Mouse (Mus musculus) embryo, embryonic 10 days (tissue): ENCODE results near the gene Riok2.
"Not testable (repeated sequence)": the region's sequence is repeated elsewhere in the genome, so short reads cannot be mapped to it uniquely, and the experiment has no call there.

Experiments used
- DNase-seq: peaks from one replicate; pipeline ENCODE4 v3.0.0-alpha.2; 2015; ENCODE audit warnings: low spot score

Riok2 gene

DNA sequence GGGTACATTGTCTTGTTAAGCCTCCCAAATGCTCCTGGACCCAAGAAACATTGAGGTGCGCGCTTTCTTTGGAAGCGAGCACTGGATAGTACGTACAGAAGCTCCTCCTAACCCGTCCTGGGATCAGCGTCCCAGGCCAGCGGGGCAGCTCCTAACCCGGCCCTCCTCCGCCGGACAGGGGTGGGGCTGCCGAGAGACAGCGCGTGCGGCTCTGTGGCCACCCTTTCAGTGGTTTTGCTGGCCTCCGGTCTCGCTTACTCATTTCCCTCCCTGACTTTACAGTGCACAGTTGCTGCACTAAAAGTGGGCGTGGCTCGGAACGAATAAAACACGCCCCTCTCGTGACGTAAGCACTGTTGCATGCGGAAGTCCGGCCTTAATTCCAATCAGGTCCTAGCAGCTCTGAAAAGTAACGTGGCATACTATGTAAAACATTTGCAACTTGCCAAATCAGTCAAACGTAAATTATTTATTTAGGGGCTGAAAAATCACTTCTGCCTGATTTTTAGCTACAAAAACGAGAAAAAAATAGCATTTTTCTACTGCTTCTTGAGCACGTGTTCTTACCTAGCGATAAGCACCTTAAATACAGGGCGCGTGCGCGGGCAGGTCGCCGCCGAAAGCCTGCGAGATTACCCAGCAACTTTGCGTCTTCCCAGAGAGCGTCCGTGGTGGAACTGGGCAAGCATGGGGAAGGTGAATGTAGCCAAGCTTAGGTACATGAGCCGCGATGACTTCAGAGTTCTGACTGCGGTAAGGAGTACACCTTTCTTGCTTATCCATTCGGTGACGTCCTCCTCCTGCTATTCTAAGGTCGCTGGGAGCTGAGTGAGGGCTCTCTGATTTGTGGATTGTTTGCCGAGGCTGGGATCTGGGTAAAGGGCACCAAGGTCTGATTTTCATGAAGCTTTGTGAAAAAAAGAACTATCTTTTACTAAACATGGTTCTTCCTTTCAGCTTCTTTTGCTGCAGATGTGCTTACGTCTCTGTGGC, at the start of gene Riok2:
Gene Riok2 (plus strand): TSS at position 392 of the 993 bp plus-strand sequence.
- DNase-seq = peak; percentile 100

GRCm38 (mm10) chr17:17326022-17326421, 48.1 kb upstream of the Riok2 start:
- not testable (repeated sequence) for DNase-seq

- DNase-seq = no peak
Measured at GRCm38 (mm10) chr17:17326636-17327035, 47.5 kb upstream of the Riok2 start.

GRCm38 (mm10) chr17:17345374-17346183, 28.5 kb upstream of the Riok2 start:
- peak; percentile 3 for DNase-seq

DNA sequence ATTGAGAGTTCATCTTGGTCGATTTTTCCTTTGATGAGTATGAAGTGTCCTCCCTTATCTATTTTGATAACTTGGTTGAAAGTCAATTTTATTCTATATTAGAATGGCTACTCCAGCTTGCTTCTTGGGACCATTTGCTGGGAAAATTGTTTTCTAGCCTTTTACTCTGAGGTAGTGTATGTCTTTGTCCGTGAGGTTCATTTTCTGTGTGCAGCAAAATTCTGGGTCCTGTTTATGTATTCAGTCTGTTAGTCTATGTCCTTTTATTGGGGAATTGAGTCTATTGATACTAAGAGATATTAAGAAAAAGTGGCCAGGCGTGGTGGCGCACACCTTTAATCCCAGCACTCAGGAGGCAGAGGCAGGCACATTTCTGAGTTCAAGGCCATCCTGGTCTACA, 27.8 kb upstream of the Riok2 start:
- DNase-seq = not testable (repeated sequence)

DNA sequence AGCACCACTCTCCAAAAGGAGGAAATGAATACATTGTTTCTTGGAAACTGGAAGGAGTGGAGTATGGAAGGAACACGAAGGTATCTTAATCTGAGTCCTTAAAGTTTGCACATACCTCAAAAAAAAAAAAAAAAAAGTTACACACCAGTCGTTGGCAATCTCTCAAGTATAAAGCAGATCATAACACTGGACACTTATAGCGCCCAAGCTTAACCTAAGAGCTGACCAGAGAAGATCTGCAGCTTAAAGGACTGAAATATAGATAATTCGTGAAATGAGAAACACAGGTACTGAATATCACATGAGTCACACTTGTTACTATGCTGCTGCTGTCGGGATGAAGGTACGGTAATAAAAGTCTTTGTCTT, 575 bp upstream of the Riok2 start:
- DNase-seq = no peak

- no peak for DNase-seq
Measured at GRCm38 (mm10) chr17:17375581-17375980, 1.5 kb downstream of the Riok2 start.

DNA sequence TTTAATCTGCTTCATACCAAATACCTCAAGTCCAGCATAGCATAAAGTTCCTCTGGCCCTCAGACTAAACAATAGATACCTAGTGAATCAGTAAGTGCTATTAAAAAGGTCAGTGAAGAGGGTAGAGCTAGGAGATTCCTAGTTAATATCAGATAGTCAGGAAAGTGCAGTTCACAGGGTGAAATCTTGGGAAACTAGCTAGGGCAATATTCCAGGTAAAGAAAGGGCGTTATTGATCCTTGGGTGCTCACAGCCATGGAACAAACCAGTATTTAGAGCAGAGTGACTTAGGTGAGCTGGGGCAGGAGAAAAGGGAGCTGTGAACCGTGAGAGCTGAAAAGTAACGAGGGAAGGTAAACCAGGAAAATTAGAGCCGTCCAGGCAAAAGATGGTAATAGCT, 9.6 kb downstream of the Riok2 start:
- no peak for DNase-seq

DNA sequence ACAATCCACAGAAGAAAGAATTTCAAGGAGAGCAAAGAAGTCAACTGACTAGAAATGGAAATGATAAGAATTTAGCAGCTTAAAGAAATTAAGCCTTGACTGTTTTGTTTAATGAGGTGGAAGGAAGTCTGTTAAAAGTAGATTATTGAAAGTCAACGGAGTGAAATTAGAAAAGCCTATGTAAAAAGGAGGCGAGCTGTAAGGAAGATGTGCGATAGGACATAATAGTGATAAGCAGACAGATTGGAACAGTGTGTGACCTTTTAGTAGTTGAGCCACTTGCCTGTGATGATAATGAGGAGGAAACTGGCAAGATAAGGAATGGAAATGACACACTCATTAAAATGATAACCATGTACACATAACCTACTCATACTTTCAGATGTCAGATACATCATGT, 10.4 kb downstream of the Riok2 start:
- no peak for DNase-seq

DNA sequence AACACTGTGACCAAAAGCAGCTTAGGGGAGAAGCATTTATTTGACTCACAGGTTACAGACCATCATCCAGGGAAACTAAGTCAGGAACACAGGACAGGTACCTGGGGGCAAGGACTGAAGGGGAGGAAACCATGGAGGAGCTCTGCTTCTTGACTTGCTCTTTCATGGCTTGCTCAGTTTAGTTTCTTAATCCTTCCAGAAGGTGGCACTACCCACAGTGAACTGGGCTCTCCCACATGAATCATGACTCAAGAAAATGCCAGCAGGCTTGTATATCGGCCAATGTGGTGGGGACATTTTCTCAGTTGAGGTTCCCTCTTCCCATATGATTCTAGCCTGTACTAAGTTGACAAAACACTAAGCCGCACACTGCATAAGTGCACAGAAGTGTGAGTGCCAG, 12.0 kb downstream of the Riok2 start:
- DNase-seq = no peak

GRCm38 (mm10) chr17:17391823-17392222, 17.7 kb downstream of the Riok2 start:
- DNase-seq = no peak

GRCm38 (mm10) chr17:17392863-17393262, 18.8 kb downstream of the Riok2 start:
- DNase-seq = no peak

DNA sequence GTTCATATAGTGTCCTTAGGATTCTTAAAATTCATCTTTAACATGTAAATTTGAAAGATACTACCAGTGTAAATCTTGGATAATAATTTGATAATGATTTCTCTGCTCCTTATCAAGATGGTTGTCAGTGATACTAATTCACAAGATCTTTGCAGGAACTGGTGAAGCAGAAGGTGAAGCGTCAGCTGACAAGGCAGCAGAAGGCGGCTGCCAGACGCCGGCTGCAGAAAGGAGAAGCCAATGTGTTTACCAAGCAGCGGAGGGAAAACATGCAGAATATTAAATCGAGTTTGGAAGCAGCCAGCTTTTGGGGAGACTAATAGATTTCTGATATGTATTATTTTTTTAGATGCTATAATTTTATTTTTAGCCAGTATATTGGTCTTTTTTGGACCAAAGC, 19.2 kb downstream of the Riok2 start:
- no peak for DNase-seq

- peak; percentile 90 for DNase-seq
Measured at GRCm38 (mm10) chr17:17394336-17394735, 20.2 kb downstream of the Riok2 start.

DNA sequence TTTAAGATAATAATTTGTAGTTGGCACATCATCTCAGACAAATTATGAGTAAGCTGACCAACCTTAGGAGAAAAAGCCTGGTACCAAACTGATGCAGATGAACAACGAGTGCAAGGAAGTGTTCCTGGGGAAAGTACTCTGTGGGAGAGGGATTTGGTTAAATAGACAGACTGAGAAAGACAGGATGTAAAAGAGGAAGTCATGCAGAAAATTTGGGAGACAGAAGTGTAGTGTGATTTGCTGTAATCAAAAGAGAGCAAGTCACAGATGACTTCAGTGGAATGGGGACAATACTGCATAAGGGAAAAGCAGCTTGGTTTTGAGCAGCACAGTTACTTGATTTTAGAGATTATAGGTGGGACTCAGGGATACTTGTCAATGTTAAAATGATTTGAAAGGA, 22.8 kb downstream of the Riok2 start:
- no peak for DNase-seq

GRCm38 (mm10) chr17:17398664-17399063, 24.6 kb downstream of the Riok2 start:
- DNase-seq = no peak

DNA sequence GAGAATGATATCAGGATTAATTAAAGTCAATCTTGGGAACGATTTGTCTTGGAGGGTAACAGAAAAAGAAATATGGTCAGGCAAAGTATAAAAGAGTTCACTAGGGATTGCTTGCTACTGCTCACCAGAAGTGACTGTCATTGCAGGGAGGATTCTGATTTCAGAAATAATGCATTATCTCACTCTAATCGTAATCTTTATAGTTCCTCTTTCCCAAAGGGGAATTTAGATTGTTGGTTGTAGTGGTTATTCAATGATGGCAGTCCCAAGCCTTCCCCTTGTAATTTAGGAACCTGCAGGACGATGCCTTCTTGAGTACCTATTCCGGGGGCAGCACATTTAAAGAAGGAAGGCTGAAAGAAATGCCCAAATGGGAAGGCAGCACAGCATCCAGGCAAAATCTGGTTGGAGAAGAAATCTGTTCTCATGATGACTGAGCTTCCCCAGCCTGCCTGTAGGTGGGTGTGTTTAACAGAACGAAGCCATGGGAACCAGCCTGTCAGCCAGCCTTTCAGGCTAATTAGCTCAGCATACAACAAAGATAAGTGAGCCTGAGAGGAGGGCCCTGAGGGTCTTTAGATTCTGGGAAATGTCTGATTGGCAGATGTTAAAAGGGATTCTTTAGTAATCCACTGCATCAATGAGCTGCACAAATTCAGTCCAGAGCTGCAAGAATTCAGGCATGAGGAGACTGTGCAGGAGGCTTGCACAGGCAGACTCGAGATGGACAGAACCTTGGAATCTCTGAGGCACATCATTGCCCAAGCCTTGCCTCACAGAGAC, 28.3 kb downstream of the Riok2 start, which contains the start of gene Lix1:
Gene Lix1 (plus strand): TSS at position 451 of the 783 bp plus-strand sequence.
- DNase-seq = peak; percentile 92

DNA sequence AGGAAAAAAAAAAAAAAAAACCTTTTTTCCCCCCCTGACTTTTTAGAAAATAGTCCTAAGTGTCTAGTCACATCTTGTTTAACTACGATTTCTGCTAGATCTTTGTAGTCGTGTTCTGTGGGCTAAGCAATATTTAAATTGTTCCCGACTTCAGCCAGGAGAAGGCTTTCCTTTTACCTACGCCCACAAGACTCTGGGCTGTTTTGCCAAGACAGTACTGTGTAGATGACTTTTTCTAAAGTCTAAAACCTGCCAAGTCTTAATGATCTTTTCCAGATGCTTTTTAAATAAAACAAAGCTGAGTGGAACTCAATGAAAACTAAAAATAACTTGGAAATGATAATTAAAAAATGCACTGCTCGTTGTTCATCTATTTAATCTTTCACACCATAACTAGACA, 28.9 kb downstream of the Riok2 start:
- no peak for DNase-seq

- DNase-seq = no peak
Measured at GRCm38 (mm10) chr17:17403578-17404112, 29.5 kb downstream of the Riok2 start.

GRCm38 (mm10) chr17:17404811-17405544, 30.9 kb downstream of the Riok2 start:
- peak; percentile 37 for DNase-seq

- no peak for DNase-seq
Measured at GRCm38 (mm10) chr17:17405606-17406005, 31.5 kb downstream of the Riok2 start.
